Mouse (Mus musculus) layer of hippocampus, adult 2 months (tissue): ENCODE measurements around the gene Bpifb6. TPM values are rescaled to one million over a fixed set of nuclear protein-coding genes. Genes with fewer than 3 reads are reported as not detected.

Experiments
- DNase-seq, 2 experiments: peaks; one replicate each; pipeline ENCODE4 v3.0.0; 2022; ENCODE audit warnings: low spot score in 2 of 2
- H3K27ac ChIP-seq: fragments of 200-600 bp; 2 replicates; pipeline ENCODE4 v1.8.1; 2022
- H3K4me3 ChIP-seq: fragments of 200-600 bp; 2 replicates; pipeline ENCODE4 v1.8.1; 2022; ENCODE audit warnings: mild to moderate bottlenecking
- CTCF ChIP-seq: fragments of 200-600 bp; conservative IDR thresholded peaks from 2 replicates; pipeline ENCODE4 v1.8.1; 2022; ENCODE audit warnings: antibody characterized with exemption, mild to moderate bottlenecking, moderate library complexity
- total RNA-seq, 2 experiments: library from RNA; stranded (reverse); gene quantifications; 2 replicates each; pipeline ENCODE4 v1.2.3; 2021

Gene Bpifb6
- total RNA-seq, 2 experiments from 2014 or later = not detected

GRCm38 (mm10) chr2:153929871-153930413 lies 29.8 kb downstream of the Bpifb6 start:
- DNase-seq = peak in 1 of 2 experiments; percentile 41
- Histone ChIP-seq H3K4me3 (no peak overlapping the region), H3K27ac (no peak overlapping the region)
- peak; percentile 87 for TF ChIP-seq CTCF

GRCm38 (mm10) chr2:153931125-153931524 lies 30.9 kb downstream of the Bpifb6 start:
- DNase-seq = peak; percentile 23 to 34
- TF ChIP-seq CTCF = no peak
- Histone ChIP-seq H3K27ac (no peak overlapping the region), H3K4me3 (no peak overlapping the region)

- DNase-seq = no peak
- no peak overlapping the region for H3K4me3 ChIP-seq
- no peak for TF ChIP-seq CTCF
- H3K27ac ChIP-seq = no peak overlapping the region
Measured at GRCm38 (mm10) chr2:153933311-153933710, 33.1 kb downstream of the Bpifb6 start.

- DNase-seq = no peak
- peak; percentile 36 for TF ChIP-seq CTCF
- no peak overlapping the region for H3K4me3 ChIP-seq
- H3K27ac ChIP-seq = no peak overlapping the region
Measured at GRCm38 (mm10) chr2:153935348-153935747, 35.2 kb downstream of the Bpifb6 start.

GRCm38 (mm10) chr2:153937843-153938242 lies 37.7 kb downstream of the Bpifb6 start, which contains the start of gene Bpifb4:
Gene Bpifb4 (plus strand): TSS chr2:153938212.
- Histone ChIP-seq H3K4me3 (no peak within 1 kb of the TSS), H3K27ac (no peak within 1 kb of the TSS)
- no peak for DNase-seq
- no peak for TF ChIP-seq CTCF

GRCm38 (mm10) chr2:153943537-153943936 lies 43.3 kb downstream of the Bpifb6 start:
- TF ChIP-seq CTCF = peak; percentile 93
- no peak overlapping the region for H3K4me3 ChIP-seq
- no peak overlapping the region for H3K27ac ChIP-seq
- DNase-seq = peak; percentile 23 to 76

GRCm38 (mm10) chr2:153944567-153944966 lies 44.4 kb downstream of the Bpifb6 start:
- Histone ChIP-seq H3K27ac (no peak overlapping the region), H3K4me3 (no peak overlapping the region)
- no peak for TF ChIP-seq CTCF
- DNase-seq = no peak

- DNase-seq = peak; percentile 73 to 80
- TF ChIP-seq CTCF = peak; percentile 93
- no peak overlapping the region for H3K27ac ChIP-seq
Measured at GRCm38 (mm10) chr2:153952897-153953296, 52.7 kb downstream of the Bpifb6 start.

GRCm38 (mm10) chr2:153953836-153954235 lies 53.6 kb downstream of the Bpifb6 start:
- DNase-seq = peak in 1 of 2 experiments; percentile 20
- Histone ChIP-seq H3K4me3 (no peak overlapping the region), H3K27ac (no peak overlapping the region)
- TF ChIP-seq CTCF = peak; percentile 72

More at GRCm38 (mm10) chr2:153952897-153953296, 52.7 kb downstream of the Bpifb6 start:
- H3K4me3 ChIP-seq = no peak overlapping the region

Other genes starting within 250 kb of the Bpifb6 start
- under 1 TPM in 1 of 2 experiments, not detected in 1; 0.17 TPM for gene Dnmt3c, start 203.7 kb upstream of the Bpifb6 start, total RNA-seq
- 10 to 100 TPM; 72.4 to 75.8 TPM for gene Mapre1, start 159.1 kb upstream of the Bpifb6 start, total RNA-seq
- under 1 TPM; 0.12 to 0.46 TPM for gene Efcab8, start 120.5 kb upstream of the Bpifb6 start, total RNA-seq
- not detected for gene Sun5, start 29.3 kb upstream of the Bpifb6 start, total RNA-seq
- not detected for gene Bpifb2, start 25.3 kb upstream of the Bpifb6 start, total RNA-seq
- not detected for gene Bpifb3, start 17.8 kb downstream of the Bpifb6 start, total RNA-seq
- not detected for gene Bpifb4, start 37.8 kb downstream of the Bpifb6 start, total RNA-seq
- not detected for gene Bpifa6, start 74.6 kb downstream of the Bpifb6 start, total RNA-seq
- not detected for gene Bpifa2, start 107.9 kb downstream of the Bpifb6 start, total RNA-seq
- not detected for gene Bpifa3, start 229.9 kb downstream of the Bpifb6 start, total RNA-seq
- not detected for gene Bpifa1, start 242.5 kb downstream of the Bpifb6 start, total RNA-seq